Mouse (Mus musculus) ES-Bruce4 (cell line): ENCODE results near the gene Cubn.

Experiments
- CTCF ChIP-seq: IDR thresholded peaks from one replicate; pipeline ENCODE4 v1.8.1; 2011; ENCODE audit warnings: low read depth, low read length
- POLR2A ChIP-seq: IDR thresholded peaks from one replicate; pipeline ENCODE4 v1.8.1; 2011; ENCODE audit warnings: low read length; ENCODE audit not compliant: insufficient read depth

DNA sequence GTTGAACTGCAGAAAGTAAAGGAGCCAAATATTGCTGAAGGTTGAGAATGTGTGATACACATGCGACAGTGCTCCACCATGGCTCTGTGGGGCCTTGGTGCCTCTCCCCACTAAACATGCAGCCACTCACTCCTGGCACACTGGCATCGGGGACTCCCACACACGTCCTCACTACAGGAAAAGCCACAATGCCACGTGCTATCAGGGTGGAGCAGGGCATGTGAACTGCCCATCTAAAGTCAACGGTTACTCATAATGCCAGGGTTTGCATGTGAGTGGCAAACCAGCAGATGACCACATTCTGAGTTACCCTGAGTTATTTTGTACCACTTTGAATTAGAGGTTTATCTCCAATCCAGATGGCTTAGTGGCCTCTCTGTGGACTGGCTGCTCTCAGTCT, 81.0 kb downstream of the Cubn start:
- no peak for TF ChIP-seq CTCF
- TF ChIP-seq POLR2A = no peak
